In the genomic region with DNA sequence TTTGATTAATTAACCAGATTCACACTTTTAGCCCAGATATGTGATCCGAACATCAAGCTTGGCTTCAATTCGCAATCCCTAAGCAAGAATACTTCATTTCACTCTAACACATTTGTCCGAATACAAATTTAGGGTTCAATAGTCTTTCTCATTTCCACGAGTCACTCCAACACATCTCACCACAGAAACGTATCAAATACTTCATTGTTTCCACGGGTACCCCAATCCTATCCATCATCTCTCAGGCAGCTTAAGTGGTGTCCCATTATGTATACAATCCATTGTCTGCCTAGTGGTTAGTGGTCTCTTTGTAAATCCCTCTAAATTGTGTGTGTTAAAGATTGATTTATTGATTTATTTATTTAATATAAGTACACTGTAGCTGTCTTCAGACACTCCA, we compare ENCODE assay signal across 10 mouse cellular contexts. TPM values are rescaled to one million over a fixed set of nuclear protein-coding genes. Genes with fewer than 3 reads are reported as not detected.
DNase-seq lines count a peak whose midpoint lies in the region; ATAC-seq and TF ChIP-seq lines count a peak whose summit lies in the region.
"Had no signal": no experiment of that assay in that cellular context is flagged by ENCODE, and none has a peak within 500 bp of the region (broad histone marks: within the 10 kb centered on the region; RNA-seq: fewer than 3 reads in every experiment).

No protein-coding gene starts in this region.

- peaks cover 50% of the 10 kb centered on the region for H3K36me3 ChIP-seq in heart, embryonic 14.5 days (ENCODE audit: control insufficient read depth, insufficient read depth, low read length)
- H3K36me3 ChIP-seq in heart, embryonic 12.5 days, result peaks cover 34% of the 10 kb centered on the region
- H3K36me3 ChIP-seq in forebrain, postnatal 0 days (ENCODE audit: insufficient read depth), result peaks cover 21% of the 10 kb centered on the region
- peaks cover 35% of the 10 kb centered on the region for H3K36me3 ChIP-seq in midbrain, embryonic 12.5 days

- H3K9ac ChIP-seq in heart, embryonic 14.5 days (ENCODE audit: low read length), result peak overlapping the region; percentile 92; the same call in 1 of the 2 replicates
- no peak overlapping the region for H3K9ac ChIP-seq in heart, embryonic 12.5 days
- no peak overlapping the region; the same call in 1 of the 2 replicates for H3K9ac ChIP-seq in forebrain, postnatal 0 days
- no peak overlapping the region for H3K9ac ChIP-seq in midbrain, embryonic 12.5 days (replicated peaks)

- H3K9me3 ChIP-seq in heart, embryonic 14.5 days (ENCODE audit: control insufficient read depth, low read length), result no peaks in the 10 kb centered on the region
- no peaks in the 10 kb centered on the region for H3K9me3 ChIP-seq in heart, embryonic 12.5 days (replicated peaks)
- no peaks in the 10 kb centered on the region for H3K9me3 ChIP-seq in forebrain, postnatal 0 days (ENCODE audit: low read length)
- H3K9me3 ChIP-seq in midbrain, embryonic 12.5 days, result no peaks in the 10 kb centered on the region

- peak; percentile 1 for DNase-seq in ES-CJ7 (ENCODE audit: low read depth, low spot score)
- no peak for DNase-seq in forebrain, postnatal 0 days
- no peak for DNase-seq in right cerebral cortex, postnatal 25 days
- DNase-seq in left cerebral cortex, adult 8-10 months (ENCODE audit: low spot score in 2 of 2), result no peak
- DNase-seq in kidney, postnatal 10 days, result no peak
- DNase-seq: right cerebral cortex, adult 18-20 months had no signal

- WGBS in heart, embryonic 14.5 days, result 87% methylated on average over 6 of the region's 6 CpGs
- WGBS in heart, embryonic 12.5 days, result 81% methylated on average over 6 of the region's 6 CpGs
- 78% methylated on average over 6 of the region's 6 CpGs for WGBS in forebrain, postnatal 0 days
- WGBS in midbrain, embryonic 12.5 days, result 86% methylated on average over 6 of the region's 6 CpGs

- H3K4me2 ChIP-seq in heart, embryonic 14.5 days (ENCODE audit: low read length), result peak overlapping the region; percentile 73
- H3K4me2 ChIP-seq in heart, embryonic 12.5 days, result no peak overlapping the region
- H3K4me2 ChIP-seq in forebrain, postnatal 0 days (ENCODE audit: low read depth), result no peak overlapping the region
- 0 out of 2 replicates have a peak overlapping the region, but pooled peaks have one; percentile 83 for H3K4me2 ChIP-seq in midbrain, embryonic 12.5 days (replicated peaks)

- ATAC-seq in heart, embryonic 14.5 days (ENCODE audit: insufficient number of reproducible peaks, insufficient read depth, low FRiP score, low read depth), result no peak
- no peak for ATAC-seq in heart, embryonic 12.5 days (ENCODE audit: insufficient number of reproducible peaks, low FRiP score)
- ATAC-seq in forebrain, postnatal 0 days, result no peak
- ATAC-seq in midbrain, embryonic 12.5 days (ENCODE audit: low FRiP score, low read depth), result no peak

- H3K4me1 ChIP-seq in heart, embryonic 14.5 days (ENCODE audit: control insufficient read depth in 2 of 2, insufficient read depth in 2 of 2, low read length in 2 of 2), result peaks cover 4 to 17% of the 10 kb centered on the region in 2 experiments
- peaks cover 12% of the 10 kb centered on the region for H3K4me1 ChIP-seq in heart, embryonic 12.5 days (replicated peaks)
- no peaks in the 10 kb centered on the region for H3K4me1 ChIP-seq in forebrain, postnatal 0 days (ENCODE audit: insufficient read depth)
- peaks cover 11% of the 10 kb centered on the region for H3K4me1 ChIP-seq in midbrain, embryonic 12.5 days

- H3K27ac ChIP-seq in heart, embryonic 14.5 days (replicated peaks in 1 of 2; ENCODE audit: control insufficient read depth in 1 of 2, insufficient read depth in 1 of 2, low read depth in 2 of 2, low read length in 2 of 2), result no peak overlapping the region
- no peak overlapping the region for H3K27ac ChIP-seq in heart, embryonic 12.5 days (ENCODE audit: poor library complexity, severe bottlenecking)
- H3K27ac ChIP-seq in forebrain, postnatal 0 days (ENCODE audit: low read depth, low read length), result no peak overlapping the region
- H3K27ac ChIP-seq in midbrain, embryonic 12.5 days (replicated peaks), result no peak overlapping the region

- no peak for TF ChIP-seq CTCF in forebrain, postnatal 0 days (IDR thresholded peaks at IDR 0.05; ENCODE audit: low read depth)

- H3K27me3 ChIP-seq in heart, embryonic 14.5 days (ENCODE audit: control insufficient read depth, insufficient read depth, low read length), result no peaks in the 10 kb centered on the region
- no peaks in the 10 kb centered on the region for H3K27me3 ChIP-seq in heart, embryonic 12.5 days (replicated peaks)
- no peaks in the 10 kb centered on the region for H3K27me3 ChIP-seq in forebrain, postnatal 0 days (ENCODE audit: insufficient read depth, low read length)
- H3K27me3 ChIP-seq in midbrain, embryonic 12.5 days, result no peaks in the 10 kb centered on the region
- H3K27me3 ChIP-seq: Patski had no signal

- H3K4me3 ChIP-seq in heart, embryonic 14.5 days (ENCODE audit: control insufficient read depth in 1 of 2, insufficient read depth in 1 of 2, low read depth in 1 of 2, low read length in 2 of 2), result peak overlapping the region in 1 of 2 experiments; percentile 71; a peak in 1 of 4 replicates
- H3K4me3 ChIP-seq in heart, embryonic 12.5 days, result no peak overlapping the region
- peak overlapping the region; percentile 91; the same call in 1 of the 2 replicates for H3K4me3 ChIP-seq in forebrain, postnatal 0 days (ENCODE audit: low read depth, low read length)
- peak overlapping the region; percentile 93; the same call in 1 of the 2 replicates for H3K4me3 ChIP-seq in midbrain, embryonic 12.5 days

RNA-seq across cellular contexts. Expression of a gene that starts 1.1 kb away (rescaled TPM):
- 624 and 675 TPM in 2 replicates for polyA plus RNA-seq in heart, embryonic 14.5 days (2014; fragmentation: Nextera tagmentation; extraction: Ambion mirVana)
- 574 and 581 TPM in 2 replicates for polyA plus RNA-seq in heart, embryonic 12.5 days (2016; fragmentation: Nextera tagmentation; extraction: Ambion mirVana)
- 588 and 1,020 TPM in 2 replicates for total RNA-seq in forebrain, postnatal 0 days (2014; rRNA removed)
- 505 and 644 TPM in 2 replicates for polyA plus RNA-seq in forebrain, postnatal 0 days (2015; fragmentation: Nextera tagmentation; extraction: Ambion mirVana)
- polyA plus RNA-seq in midbrain, embryonic 12.5 days (2016; fragmentation: Nextera tagmentation; extraction: Ambion mirVana), result 605 and 651 TPM in 2 replicates
- 100 to 1,000 TPM; 189 to 241 (median 224) TPM for total RNA-seq in left cerebral cortex, adult 8-10 months (2022)

RNA-seq across cellular contexts. Expression of a gene that starts 27.0 kb away (rescaled TPM):
- polyA plus RNA-seq in heart, embryonic 14.5 days (2014; fragmentation: Nextera tagmentation; extraction: Ambion mirVana), result 26.1 and 28.0 TPM in 2 replicates
- 55.9 and 59.7 TPM in 2 replicates for polyA plus RNA-seq in heart, embryonic 12.5 days (2016; fragmentation: Nextera tagmentation; extraction: Ambion mirVana)
- total RNA-seq in forebrain, postnatal 0 days (2014; rRNA removed), result 9.9 and 17.0 TPM in 2 replicates
- polyA plus RNA-seq in forebrain, postnatal 0 days (2015; fragmentation: Nextera tagmentation; extraction: Ambion mirVana), result 3.3 and 5.4 TPM in 2 replicates
- 17.3 and 21.2 TPM in 2 replicates for polyA plus RNA-seq in midbrain, embryonic 12.5 days (2016; fragmentation: Nextera tagmentation; extraction: Ambion mirVana)
- total RNA-seq in left cerebral cortex, adult 8-10 months (2022), result 10 to 100 TPM; 24.7 to 30.1 (median 27.0) TPM

Comparison
In these comparisons a context has a peak if more than half of its experiments do, and no peak if none do; other contexts are left out.
1. H3K4me2 ChIP-seq: peak in heart, embryonic 14.5 days (single experiment) and midbrain, embryonic 12.5 days (single experiment); none in heart, embryonic 12.5 days (single experiment) and forebrain, postnatal 0 days (single experiment).